Mouse (Mus musculus) gastrocnemius, postnatal 36 days (tissue): ENCODE measurements around the gene Mycl. TPM values are rescaled to one million over a fixed set of nuclear protein-coding genes. Genes with fewer than 3 reads are reported as not detected.

Experiments used
- total RNA-seq, 2 experiments: library from RNA; stranded (reverse); gene quantifications; 2 replicates each; pipeline ENCODE4 v1.2.3; 2021

The Mycl gene
- total RNA-seq, 2 experiments from 2014 or later, result 0.41 to 0.52 TPM

Other genes starting within 250 kb of the Mycl start
- gene Ppt1, start 159.4 kb upstream of the Mycl start, total RNA-seq, result 10 to 100 TPM in 1 of 2 experiments, 1 to 10 TPM in 1; 9.9 to 10.3 TPM
- gene Cap1, start 109.6 kb upstream of the Mycl start, total RNA-seq, result 10 to 100 TPM; 17.5 to 19.8 TPM
- under 1 TPM; 0.13 to 0.39 TPM for gene Mfsd2a, start 34.5 kb upstream of the Mycl start, total RNA-seq
- gene Trit1, start 20.9 kb downstream of the Mycl start, total RNA-seq, result 1 to 10 TPM; 7.7 to 7.9 TPM
- gene Bmp8b, start 109.5 kb downstream of the Mycl start, total RNA-seq, result not detected
- not detected for gene Oxct2b, start 120.6 kb downstream of the Mycl start, total RNA-seq
- 10 to 100 TPM; 17.5 to 19.2 TPM for gene Ppie, start 144.3 kb downstream of the Mycl start, total RNA-seq
- gene Hpcal4, start 187.6 kb downstream of the Mycl start, total RNA-seq, result not detected
- 10 to 100 TPM; 33.4 to 44.6 TPM for gene Nt5c1a, start 205.9 kb downstream of the Mycl start, total RNA-seq
- gene Heyl, start 237.9 kb downstream of the Mycl start, total RNA-seq, result 1 to 10 TPM; 5.7 to 8.4 TPM